Mouse (Mus musculus): ENCODE data around the gene Fkbp14. TPM values are rescaled to one million over a fixed set of nuclear protein-coding genes. Genes with fewer than 3 reads are reported as not detected.

Gene Fkbp14
- total RNA-seq, 2 experiments from 2014 or later, result 12.5 to 16.6 TPM

DNA sequence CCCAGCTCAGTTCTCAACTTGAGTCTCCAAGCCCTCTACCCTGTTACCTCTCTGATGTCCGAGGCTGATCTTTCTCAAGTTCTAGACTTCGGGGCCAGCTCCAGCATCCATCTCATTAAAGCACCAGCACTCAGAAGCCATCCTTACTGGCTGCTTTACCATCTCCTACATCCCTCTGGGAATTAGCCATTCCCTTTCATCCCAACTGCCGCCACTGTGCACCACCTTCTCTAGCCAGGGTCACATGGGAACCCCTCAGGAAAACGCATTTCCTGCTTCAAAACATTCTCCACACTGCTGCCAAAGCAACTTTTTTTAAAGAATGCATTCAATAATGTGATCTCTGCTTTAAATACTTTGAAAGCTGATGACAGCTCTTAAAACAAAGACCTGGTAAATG, 47.8 kb downstream of the Fkbp14 start:
- no peak for DNase-seq (ENCODE audit: low spot score in 2 of 2)

DNA sequence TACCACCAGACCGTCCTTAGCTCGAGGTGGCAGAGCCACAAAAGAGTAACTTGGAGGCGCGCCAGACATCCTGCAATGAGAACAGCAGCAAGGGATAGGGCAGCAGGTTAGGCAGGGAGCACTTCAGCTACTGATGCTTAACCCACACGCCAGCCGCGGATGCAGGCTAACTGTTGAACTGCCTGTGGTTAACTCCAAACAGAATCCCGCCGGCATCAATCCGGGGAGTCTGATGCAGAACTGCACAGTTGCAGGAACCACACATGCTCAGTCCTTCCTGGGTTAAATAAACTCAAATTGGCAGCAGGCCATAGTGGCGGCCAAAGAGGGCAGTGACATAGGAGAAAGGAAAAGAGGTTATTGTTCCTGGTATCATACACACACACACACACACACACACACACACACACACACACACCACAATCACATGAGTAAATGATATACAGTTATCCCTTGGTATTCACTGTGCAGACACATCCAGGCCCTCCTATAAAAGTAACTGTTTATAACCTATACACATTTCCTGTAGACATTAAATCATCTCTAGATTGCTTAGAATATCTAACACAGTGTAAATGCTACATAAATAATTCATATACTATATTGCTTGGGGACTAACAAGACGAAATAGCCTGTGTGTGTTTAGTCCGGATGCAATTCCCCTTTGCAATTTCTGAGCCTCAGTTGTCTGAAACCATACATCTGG, 48.6 kb downstream of the Fkbp14 start:
- DNase-seq (ENCODE audit: low spot score in 2 of 2), result no peak

- DNase-seq (ENCODE audit: low spot score in 2 of 2), result no peak
Observed at GRCm38 (mm10) chr6:54543646-54544045, 53.5 kb downstream of the Fkbp14 start.

- no peak for DNase-seq (ENCODE audit: low spot score in 2 of 2)
Observed at GRCm38 (mm10) chr6:54542836-54543235, 54.3 kb downstream of the Fkbp14 start.

DNA sequence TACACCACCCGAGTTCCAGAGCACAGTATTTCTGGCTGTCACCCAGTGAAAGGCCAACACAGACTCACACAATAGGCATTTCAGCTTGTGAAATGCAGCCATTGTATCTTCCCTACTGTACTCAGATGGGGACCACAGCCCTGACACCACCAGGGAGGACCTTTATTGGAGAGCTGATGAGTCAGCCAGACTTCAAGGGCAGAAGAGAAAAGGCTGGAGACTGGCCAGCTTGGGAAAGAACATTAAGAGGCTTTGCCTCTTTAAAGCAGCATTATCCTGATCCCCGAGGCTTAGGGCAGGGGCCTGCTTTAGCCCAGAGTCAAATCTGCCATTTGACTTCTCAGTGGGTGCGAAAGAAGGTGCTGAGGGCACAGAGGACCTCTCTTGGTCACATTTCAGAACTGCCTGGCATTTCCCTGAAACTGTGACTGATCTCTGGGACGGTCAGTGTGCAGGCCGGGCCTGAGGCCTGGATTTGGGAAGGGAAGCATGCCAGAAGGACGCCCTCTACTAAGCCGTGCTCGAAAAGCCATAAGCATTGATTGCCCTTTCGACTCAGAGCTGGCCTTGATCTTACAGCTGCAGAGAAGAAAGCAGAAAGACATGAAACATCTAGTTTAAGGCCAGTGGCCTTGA, 56.7 kb downstream of the Fkbp14 start:
- no peak for DNase-seq (ENCODE audit: low spot score in 2 of 2)

GRCm38 (mm10) chr6:54539396-54539795, 57.7 kb downstream of the Fkbp14 start:
- DNase-seq (ENCODE audit: low spot score in 2 of 2), result no peak

- DNase-seq (ENCODE audit: low spot score in 2 of 2), result peak; percentile 18 to 19
Observed at GRCm38 (mm10) chr6:54538773-54539173, 58.3 kb downstream of the Fkbp14 start.

GRCm38 (mm10) chr6:54537053-54537452, 60.1 kb downstream of the Fkbp14 start:
- DNase-seq (ENCODE audit: low spot score in 2 of 2), result no peak

DNA sequence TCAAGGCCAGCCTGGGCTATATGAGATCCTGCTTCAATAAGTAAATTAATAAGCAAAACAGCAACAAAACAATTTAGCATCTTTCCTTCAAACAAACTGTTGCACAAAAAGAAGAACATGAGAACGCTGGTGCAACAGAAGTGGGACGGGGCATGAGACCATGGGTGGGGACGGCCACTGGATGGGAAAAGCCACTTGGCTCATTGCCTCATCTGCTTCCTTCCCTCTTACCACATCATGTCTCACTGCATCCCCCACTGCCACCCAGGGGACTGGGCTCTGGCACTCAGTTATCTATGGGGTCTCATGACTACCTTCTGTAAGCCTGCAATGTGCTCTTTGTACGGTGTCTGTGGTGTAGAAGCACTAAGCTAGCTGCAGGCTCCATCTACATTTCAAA, 61.6 kb downstream of the Fkbp14 start:
- no peak for DNase-seq (ENCODE audit: low spot score in 2 of 2)

DNA sequence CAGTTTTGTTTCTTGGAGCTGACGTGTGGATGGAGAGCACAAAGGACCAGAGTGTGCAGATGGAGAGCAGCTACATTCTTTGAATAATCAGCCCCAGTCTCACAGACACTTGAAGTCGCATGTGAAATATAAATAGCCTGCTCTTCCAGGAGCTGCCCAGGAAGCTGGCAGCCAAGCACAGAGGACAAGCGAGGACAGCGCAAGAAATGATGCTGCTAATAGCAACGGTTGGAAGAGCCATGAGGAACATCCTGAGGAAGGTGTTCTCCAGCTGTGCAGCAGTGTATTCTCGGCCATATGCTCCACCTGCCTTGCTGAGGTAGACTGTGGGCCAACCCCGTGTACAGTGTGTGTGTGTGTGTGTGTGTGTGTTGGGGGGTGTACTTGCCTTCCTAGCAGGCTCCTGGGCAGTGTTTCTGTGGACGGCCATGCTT, 66.0 kb downstream of the Fkbp14 start:
- DNase-seq (ENCODE audit: low spot score in 2 of 2), result no peak

DNA sequence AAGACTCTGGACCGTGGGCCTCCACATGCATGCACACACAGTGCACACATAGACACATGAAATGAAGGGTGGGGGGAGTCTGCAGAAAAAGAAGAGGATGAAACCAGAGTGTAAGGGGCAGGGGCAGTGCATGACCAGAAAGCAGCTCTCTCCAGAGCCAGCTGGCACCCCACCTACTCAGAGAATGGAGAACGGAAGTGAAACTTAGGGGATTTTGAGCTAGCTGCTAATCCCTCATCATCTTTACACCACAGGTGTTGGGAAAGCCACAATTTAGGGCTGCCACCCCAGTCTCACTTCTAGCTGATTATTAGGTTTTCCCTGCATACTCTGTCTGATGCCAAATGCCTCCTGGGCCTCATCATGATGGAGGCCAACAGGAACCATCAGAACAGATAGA, 66.9 kb downstream of the Fkbp14 start:
- no peak for DNase-seq (ENCODE audit: low spot score in 2 of 2)

DNA sequence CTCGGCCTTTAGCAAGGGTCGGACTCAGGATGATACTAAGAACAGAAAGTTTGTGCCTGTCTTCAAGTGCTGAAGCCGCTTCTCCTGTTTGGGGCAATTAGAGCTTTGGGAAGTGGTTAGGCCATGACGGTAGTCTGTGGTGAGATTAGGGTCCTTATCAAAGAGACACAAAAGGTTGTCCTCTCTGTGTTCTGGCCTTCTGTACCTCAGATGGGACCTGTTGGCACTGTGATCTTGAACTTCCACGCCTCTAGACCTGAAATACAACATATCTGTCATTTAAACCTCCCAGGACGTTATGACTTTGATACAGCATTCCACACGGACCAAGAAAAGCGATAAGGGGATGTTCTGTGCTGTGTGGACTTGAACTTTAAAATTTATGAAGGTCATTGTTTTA, 68.4 kb downstream of the Fkbp14 start:
- no peak for DNase-seq (ENCODE audit: low spot score in 2 of 2)

Other genes starting within 250 kb of the Fkbp14 start
- 100 to 1,000 TPM; 281 to 284 TPM for gene Wipf3, start 167.7 kb downstream of the Fkbp14 start, total RNA-seq (2021)
- gene Scrn1, start 30.8 kb downstream of the Fkbp14 start, total RNA-seq (2021), result 100 to 1,000 TPM; 134 to 135 TPM
- gene Plekha8, start 2.2 kb downstream of the Fkbp14 start, total RNA-seq (2021), result 10 to 100 TPM; 11.5 to 13.4 TPM
- gene Mturn, start 84.3 kb upstream of the Fkbp14 start, total RNA-seq (2021), result 100 to 1,000 TPM; 164 to 166 TPM
- 10 to 100 TPM; 30.7 to 31.5 TPM for gene Znrf2, start 219.6 kb upstream of the Fkbp14 start, total RNA-seq (2021)